Mouse (Mus musculus) retina, embryonic 14.5 days (tissue): Measurements from ENCODE around the gene Crls1.
A peak's percentile ranks its signal among the peaks of the same experiment; 100 is the strongest.

ENCODE experiments used
- DNase-seq: peaks from one replicate; pipeline ENCODE4 v3.0.0-alpha.2; 2015; ENCODE audit warnings: low spot score

Crls1 gene

DNA sequence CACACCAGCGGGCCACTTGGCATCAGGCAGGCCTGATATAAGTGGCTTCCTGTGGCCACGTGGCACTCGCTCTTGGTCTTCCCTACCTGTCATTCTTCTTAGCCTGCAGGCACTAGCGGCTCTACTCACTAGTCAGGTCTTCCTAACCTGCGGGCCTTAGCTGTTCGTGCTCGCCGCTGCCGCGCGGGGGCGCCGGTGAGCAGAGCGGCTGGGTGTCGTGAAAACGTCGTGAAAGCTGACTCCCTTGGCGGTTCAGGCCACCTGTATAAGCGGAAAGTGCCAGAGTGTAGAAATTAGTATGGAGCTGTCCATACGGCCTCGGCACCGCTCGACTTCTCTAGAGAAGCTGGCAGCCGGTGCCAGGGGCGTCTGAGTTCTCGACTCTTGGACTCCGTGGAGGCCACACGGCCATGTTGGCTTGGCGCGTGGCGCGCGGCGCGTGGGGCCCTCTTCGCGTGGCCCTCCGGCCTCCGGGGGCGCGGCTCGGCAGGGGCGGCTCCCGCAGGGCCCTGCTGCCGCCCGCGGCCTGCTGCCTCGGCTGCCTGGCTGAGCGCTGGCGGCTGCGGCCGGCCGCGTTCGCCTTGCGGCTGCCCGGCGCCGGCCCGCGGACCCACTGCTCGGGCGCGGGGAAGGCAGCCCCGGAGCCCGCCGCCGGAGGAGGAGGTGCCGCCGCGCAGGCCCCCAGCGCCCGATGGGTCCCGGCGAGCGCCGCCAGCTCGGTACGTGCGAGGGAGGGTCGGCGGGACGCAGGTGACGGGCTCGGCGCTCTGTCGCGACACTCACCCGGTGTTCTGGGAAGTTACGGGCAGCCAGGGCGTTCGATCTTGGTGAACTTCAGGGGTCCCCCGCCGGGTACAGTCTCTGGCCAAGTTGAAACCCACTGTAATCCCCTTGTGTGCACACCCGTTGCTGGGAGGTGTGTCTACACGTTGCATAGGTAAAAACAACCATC lies at the start of gene Crls1:
Gene Crls1, plus strand, starts transcription at position 260 of the 952 bp plus-strand sequence.
- DNase-seq, result peak; percentile 94

DNA sequence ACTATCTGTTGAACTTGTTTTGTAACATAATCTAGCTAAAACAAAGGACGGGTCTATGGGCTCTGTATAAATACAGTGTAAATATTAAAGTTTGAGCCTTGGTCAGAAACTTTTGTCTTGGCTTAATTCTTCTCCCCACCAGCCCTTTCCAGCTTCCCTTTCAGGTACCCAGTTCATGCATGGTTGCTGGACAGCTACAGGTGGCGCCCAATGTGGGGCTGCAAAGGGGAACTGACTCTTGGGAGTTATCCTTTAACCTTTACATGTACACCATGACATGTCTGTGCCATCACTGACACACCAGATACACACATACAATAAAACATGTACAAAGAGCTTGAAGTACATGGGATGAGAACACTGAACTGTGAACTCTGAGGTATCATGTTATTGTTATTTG lies 43.5 kb upstream of the Crls1 start:
- DNase-seq, result no peak

DNA sequence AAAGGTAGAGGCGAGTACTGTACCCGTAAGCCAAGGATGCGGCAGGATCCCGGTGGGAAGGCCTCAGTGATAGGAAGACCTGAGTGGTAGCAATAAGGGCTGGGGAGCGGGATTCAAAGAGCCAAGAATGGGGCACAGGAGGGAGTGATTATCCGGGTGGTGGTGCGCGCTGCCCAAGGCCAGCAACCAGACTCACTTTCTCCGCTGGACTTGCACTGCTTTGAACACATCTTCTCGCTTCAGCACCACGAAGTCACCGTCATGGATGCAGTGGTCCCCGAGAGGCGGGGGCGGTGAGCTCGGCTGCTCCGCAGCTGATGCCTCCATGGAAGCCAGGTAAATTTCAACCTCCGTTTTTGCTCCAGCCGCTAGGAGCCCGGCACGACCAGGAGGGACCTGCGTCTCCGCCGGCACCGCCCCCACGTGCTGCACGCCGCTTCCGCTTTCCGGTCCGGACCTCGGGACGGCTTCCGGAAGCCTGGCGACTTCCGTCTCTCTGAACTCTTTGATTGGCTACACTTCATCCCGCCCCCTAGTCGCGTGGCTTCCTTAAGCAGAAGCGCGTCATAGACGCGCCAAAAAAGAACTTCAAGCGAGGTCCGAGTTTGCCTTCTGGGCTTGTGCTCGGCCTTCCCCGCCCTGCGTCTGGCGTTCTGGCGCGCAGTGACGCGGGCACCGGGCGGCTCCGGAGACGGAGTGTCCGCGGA lies 30.7 kb upstream of the Crls1 start, which contains the start of the genes Trmt6 and Mcm8:
Gene Trmt6, minus strand, starts transcription at position 448 of the 707 bp plus-strand sequence.
Gene Mcm8, plus strand, starts transcription at position 534 of the 707 bp plus-strand sequence.
- DNase-seq, result peak; percentile 96

- DNase-seq, result no peak
Observed at GRCm38 (mm10) chr2:132841071-132841470, 5.4 kb upstream of the Crls1 start.

- DNase-seq, result peak; percentile 13
Observed at GRCm38 (mm10) chr2:132847581-132847980, 1.1 kb downstream of the Crls1 start.

DNA sequence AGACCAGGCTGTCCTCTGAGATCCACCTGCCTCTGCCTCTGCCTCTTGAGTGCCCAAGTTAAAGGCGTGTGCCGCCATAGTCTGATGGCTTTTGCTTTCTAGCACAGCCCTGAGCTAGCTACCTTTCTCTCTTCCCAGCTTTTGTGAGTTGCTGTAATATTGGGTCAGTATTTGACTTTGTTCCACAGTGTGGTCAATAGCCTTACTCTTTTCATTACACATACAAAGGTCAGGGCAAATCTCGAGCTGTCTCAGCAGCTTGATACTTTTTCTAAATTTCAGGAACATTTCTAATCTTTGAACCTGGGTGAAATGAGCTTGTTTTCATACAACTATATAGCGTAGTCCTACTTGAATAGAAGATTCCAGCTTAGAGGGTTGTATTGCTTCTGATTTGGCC lies 1.9 kb downstream of the Crls1 start:
- DNase-seq, result no peak

DNA sequence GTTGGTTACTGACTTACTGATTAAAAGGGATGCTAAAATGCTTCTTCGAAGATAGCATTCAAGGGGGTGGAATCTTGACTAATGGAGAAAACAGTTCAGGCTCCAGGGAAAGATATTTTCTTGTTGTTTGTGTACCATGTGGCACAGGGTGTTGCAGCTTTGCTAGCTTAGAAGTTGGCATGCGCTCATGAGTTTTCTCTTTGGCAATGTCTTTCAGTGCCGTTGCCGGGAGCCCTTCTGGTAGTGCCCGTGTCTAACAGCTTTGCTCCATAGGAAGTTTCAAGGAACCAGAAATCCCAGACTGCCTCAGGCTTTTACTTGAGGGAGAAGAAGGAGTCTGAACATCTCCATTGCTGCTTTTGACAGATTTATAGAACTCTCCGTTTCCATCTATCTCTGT lies 2.7 kb downstream of the Crls1 start:
- no peak for DNase-seq

DNA sequence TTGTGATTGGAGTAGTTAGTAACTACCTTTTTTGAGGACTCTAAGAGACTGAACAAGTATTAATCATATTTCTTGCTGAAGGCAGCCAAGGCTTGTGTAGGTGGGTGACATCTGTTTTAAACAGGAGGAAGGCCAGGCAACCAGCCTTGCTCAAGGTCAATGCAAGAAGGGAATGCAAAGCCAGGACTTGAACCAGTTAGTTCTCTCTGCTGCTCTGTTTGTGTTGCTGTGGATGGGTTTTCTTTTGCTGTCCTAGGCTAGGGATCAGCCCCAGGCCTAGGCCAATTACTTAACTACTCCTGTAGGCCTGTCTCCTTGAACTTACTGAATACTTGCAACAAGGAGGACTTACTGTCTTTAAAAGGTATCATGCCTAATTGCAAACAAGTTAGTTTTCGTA lies 6.6 kb downstream of the Crls1 start:
- DNase-seq, result no peak

- DNase-seq, result no peak
Observed at GRCm38 (mm10) chr2:132856333-132856732, 9.9 kb downstream of the Crls1 start.

DNA sequence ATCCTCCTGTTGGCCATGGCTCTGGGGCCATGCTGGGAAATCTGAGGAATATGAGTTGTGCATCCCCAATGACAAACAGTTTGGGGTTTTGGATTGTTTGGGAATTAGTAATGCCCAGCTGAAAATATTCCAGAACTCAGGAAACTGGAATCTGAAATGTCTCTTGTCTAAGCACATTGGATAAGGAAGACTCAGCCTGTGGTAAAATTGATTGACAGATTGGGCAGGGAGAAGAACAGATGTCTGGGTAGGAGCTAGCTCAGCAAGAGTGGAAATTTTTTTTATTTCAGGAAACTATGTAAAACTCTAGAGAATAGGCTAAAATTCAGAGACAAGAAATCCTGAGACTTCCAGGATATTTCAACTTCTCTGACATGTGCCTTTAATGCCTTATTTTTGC lies 14.0 kb downstream of the Crls1 start:
- no peak for DNase-seq

- DNase-seq, result no peak
Observed at GRCm38 (mm10) chr2:132861456-132861855, 15.0 kb downstream of the Crls1 start.

DNA sequence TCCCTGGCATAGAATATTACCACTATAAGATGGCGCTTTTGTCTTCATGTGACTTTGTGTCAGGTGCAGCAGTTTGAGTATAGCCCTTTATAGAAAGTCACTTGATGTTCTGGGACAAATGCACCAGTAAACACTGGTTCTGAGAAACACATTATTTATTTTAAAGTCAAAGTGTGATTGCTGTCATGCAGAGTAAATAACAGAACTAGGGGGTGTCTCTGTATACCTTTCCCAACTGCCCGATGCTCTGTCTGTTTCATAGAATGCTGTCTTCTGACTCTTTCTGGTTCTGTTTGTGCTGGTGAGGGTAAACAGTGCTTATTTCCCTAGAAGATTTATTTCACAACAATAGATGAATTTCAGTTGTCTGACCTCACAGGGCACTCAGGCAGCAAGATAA lies 16.9 kb downstream of the Crls1 start:
- no peak for DNase-seq

- DNase-seq, result no peak
Observed at GRCm38 (mm10) chr2:132867521-132867920, 21.1 kb downstream of the Crls1 start.

DNA sequence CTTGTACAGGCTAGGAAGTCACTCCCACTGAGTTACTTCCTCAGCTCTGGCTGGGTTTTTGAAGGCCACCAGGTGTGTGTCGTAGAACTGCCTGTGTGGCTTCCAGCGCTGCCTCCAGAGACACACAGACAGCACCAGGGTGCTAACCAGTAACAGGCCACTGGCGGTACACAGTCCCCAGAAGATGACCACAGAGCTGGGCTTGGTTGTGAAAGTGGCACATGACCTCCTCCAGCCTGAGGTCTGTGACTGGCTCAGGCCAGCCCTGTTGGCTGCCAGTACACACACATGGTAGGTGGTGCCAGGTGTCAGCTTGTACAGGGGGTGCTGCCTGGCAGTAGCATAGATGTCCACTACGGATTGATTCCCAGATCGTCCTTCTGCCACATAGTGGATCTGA lies 23.2 kb downstream of the Crls1 start:
- DNase-seq, result no peak

DNA sequence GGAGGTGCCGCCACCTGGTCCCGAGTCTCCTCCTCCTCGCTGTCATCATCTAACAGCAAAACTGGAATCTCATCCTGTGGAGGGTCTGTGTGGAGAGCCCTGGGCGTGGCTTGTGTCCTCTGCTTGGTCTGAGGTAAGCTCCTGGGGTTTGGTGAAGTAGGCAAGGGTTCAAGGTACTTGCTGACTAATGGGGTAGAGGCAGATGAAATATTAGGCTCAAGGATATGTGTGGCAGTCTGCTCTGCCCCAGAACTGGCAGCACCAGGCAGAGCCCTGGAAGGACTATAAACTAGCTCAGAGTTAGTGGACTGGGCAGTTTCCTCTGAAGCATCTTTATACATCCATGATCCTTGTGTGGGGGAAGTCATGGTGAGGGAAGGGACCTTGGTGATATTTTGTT lies 23.8 kb downstream of the Crls1 start:
- DNase-seq, result no peak

DNA sequence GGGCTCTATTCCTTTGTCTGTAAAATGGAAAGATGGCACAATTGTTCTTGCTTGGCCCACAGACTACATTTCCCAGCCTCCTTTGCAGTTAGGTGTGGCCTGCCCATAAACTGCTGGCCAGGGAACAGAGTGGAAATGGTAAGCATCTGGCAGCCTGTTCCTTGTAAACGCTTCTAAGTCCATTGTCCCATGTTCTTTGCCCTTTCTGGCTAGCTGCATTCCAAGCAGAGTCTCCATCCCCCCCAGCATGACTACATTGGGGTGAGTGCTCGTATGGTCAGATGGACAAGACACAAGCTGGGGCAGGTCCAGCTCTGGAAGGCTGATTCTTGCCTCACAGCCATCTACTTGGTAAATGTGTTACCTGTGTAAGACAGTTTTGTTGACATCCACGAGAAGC lies 25.2 kb downstream of the Crls1 start:
- DNase-seq, result no peak

DNA sequence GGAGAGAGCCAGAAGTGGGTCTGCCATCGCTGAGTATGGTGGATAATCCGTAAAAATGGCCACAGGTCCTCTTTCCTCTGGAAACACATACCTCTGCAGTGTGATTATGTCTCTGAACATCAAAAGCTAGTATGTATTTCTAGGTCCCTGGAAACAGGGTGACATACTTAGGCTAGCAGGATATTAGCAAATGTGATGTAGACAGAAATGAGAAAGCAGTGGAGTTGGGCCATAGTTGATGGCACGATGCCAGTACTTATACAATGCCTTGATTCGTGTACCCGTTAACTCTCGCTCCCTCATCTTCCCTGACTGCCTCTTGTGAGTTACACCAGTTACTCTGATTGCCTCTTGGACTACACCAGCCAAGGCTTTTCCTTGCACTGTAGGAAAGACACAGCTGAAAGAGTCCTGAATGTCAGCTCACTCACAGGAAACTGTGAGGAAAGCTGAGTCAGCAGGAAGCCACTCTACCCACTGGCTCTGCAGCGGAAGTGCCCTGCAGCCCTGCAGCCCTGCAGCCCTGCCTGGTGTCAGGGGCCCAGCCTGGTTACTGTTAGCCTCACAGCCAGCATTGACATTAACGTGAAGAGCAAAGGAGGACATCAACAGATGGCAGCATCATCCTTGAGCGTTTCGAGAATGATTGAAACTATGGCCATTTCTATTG lies 27.3 kb downstream of the Crls1 start:
- DNase-seq, result no peak

GRCm38 (mm10) chr2:132876991-132877390 lies 30.5 kb downstream of the Crls1 start:
- no peak for DNase-seq

- DNase-seq, result peak; percentile 59
Observed at GRCm38 (mm10) chr2:132879261-132880044, 33.0 kb downstream of the Crls1 start.

DNA sequence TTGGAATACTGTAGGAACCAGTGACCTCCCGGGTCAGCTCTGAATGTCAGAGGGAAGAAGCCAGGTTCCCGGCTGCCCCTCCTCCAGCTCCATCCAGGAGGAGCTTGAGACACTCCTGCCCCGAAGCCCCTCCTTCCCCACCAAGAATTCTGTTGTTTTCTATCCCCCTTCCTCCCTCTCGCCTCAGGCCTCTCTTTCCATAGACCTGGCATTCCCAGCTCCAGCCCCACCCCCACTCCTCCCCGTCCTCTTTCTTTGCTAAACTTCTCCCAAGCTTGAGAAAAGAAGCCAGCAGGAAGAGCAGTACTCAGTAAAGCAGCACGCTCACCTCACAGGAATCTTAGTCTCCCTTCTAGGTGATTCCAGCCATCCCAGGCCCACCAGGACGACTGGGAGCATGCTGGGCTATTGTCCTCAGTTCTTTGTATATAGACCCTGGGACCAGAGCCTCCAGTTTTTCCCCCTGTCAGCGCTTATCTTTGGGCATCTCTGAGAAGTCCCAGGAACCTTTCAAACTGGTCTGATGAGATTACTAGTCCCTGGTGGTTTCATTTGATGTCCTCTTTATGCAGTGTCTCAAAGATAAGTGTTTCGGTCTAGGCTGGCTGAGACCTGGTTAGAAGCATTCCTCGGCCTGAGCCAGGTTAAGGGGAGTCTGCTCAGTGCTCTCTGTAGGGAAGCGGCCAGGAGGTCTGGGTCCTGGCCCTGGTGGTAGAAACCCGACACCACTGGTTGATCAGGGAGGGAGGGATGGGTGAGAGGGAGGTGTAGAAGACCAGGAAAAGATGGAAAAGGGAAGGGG lies 34.6 kb downstream of the Crls1 start, which contains the start of gene Lrrn4:
Gene Lrrn4, minus strand, starts transcription at position 48 of the 802 bp plus-strand sequence.
- DNase-seq, result peak; percentile 17
